ENCODE assay signal across 21 mouse cellular contexts in genomic region chr2:145111615-145112014, GRCm38 (mm10). TPM values are rescaled to one million over a fixed set of nuclear protein-coding genes. Genes with fewer than 3 reads are reported as not detected.
DNase-seq lines count a peak whose midpoint lies in the region; ATAC-seq and TF ChIP-seq lines count a peak whose summit lies in the region.
"Had no signal": no experiment of that assay in that cellular context is flagged by ENCODE, and none has a peak within 500 bp of the region (broad histone marks: within the 10 kb centered on the region; RNA-seq: fewer than 3 reads in every experiment).

No protein-coding gene starts in this region.

- DNase-seq in lung, embryonic 14.5 days, result peak; percentile 77
- no peak for DNase-seq in lung, postnatal 10 days
- DNase-seq in lung, postnatal 36 days, result no peak
- DNase-seq: adrenal gland, adult 2 months; adrenal gland, postnatal 10 days; adrenal gland, postnatal 25 days; cerebellum, adult 11 months; cerebellum, adult 18-20 months; cerebellum, adult 8-10 months; cerebellum, adult 9-11 months; cerebellum, postnatal 14 days; cerebellum, postnatal 36 days; embryo, embryonic 11 days had no signal

- no peaks in the 10 kb centered on the region for H3K9me3 ChIP-seq in lung, embryonic 14.5 days (ENCODE audit: low read depth, low read length)
- no peaks in the 10 kb centered on the region for H3K9me3 ChIP-seq in lung, embryonic 16.5 days (ENCODE audit: control insufficient read depth, low read length)
- H3K9me3 ChIP-seq: embryonic facial prominence, embryonic 13.5 days; embryonic facial prominence, embryonic 15.5 days; forebrain, embryonic 10.5 days; forebrain, embryonic 12.5 days had no signal

- no peak overlapping the region for H3K9ac ChIP-seq in lung, embryonic 14.5 days
- no peak overlapping the region for H3K9ac ChIP-seq in lung, embryonic 16.5 days (ENCODE audit: low read length)
- H3K9ac ChIP-seq: embryonic facial prominence, embryonic 13.5 days; embryonic facial prominence, embryonic 15.5 days; forebrain, embryonic 12.5 days had no signal

- 0 out of 2 replicates have a peak, but pooled peaks cover 3% of the 10 kb centered on the region for H3K4me1 ChIP-seq in lung, embryonic 14.5 days (ENCODE audit: insufficient read depth)
- no peaks in the 10 kb centered on the region for H3K4me1 ChIP-seq in lung, embryonic 16.5 days (replicated peaks; ENCODE audit: control insufficient read depth, insufficient read depth, low read length)
- H3K4me1 ChIP-seq: embryonic facial prominence, embryonic 15.5 days; forebrain, embryonic 10.5 days; forebrain, embryonic 12.5 days had no signal

- no peak for TF ChIP-seq CTCF in lung, embryonic 14.5 days (IDR thresholded peaks at IDR 0.05; ENCODE audit: low read depth)

- H3K27ac ChIP-seq in lung, embryonic 14.5 days (ENCODE audit: low read depth), result no peak overlapping the region
- no peak overlapping the region for H3K27ac ChIP-seq in lung, embryonic 16.5 days (ENCODE audit: low read length)
- H3K27ac ChIP-seq: embryonic facial prominence, embryonic 13.5 days; embryonic facial prominence, embryonic 15.5 days; forebrain, embryonic 10.5 days; forebrain, embryonic 12.5 days had no signal

- H3K36me3 ChIP-seq in lung, embryonic 14.5 days (ENCODE audit: insufficient read depth), result no peaks in the 10 kb centered on the region
- no peaks in the 10 kb centered on the region for H3K36me3 ChIP-seq in lung, embryonic 16.5 days (ENCODE audit: control insufficient read depth, insufficient read depth, low read length)
- H3K36me3 ChIP-seq: embryonic facial prominence, embryonic 13.5 days; embryonic facial prominence, embryonic 15.5 days; forebrain, embryonic 10.5 days; forebrain, embryonic 12.5 days had no signal

- H3K4me2 ChIP-seq in lung, embryonic 14.5 days, result no peak overlapping the region
- H3K4me2 ChIP-seq in lung, embryonic 16.5 days (ENCODE audit: low read depth, low read length), result no peak overlapping the region
- H3K4me2 ChIP-seq: embryonic facial prominence, embryonic 13.5 days; embryonic facial prominence, embryonic 15.5 days; forebrain, embryonic 12.5 days had no signal

- no peaks in the 10 kb centered on the region for H3K27me3 ChIP-seq in lung, embryonic 14.5 days (ENCODE audit: insufficient read depth, low read length)
- no peaks in the 10 kb centered on the region for H3K27me3 ChIP-seq in lung, embryonic 16.5 days (ENCODE audit: control insufficient read depth, insufficient read depth, low read depth, low read length)
- H3K27me3 ChIP-seq: embryonic facial prominence, embryonic 13.5 days; embryonic facial prominence, embryonic 15.5 days; forebrain, embryonic 12.5 days had no signal

- no peak overlapping the region for H3K4me3 ChIP-seq in lung, embryonic 14.5 days (ENCODE audit: low read depth, low read length)
- no peak overlapping the region for H3K4me3 ChIP-seq in lung, embryonic 16.5 days (ENCODE audit: low read length)
- H3K4me3 ChIP-seq: embryonic facial prominence, embryonic 13.5 days; embryonic facial prominence, embryonic 15.5 days; erythroblast, embryonic 14.5 days; forebrain, embryonic 10.5 days; forebrain, embryonic 12.5 days had no signal

- 26% methylated on average over 1 of the region's 1 CpGs for WGBS in lung, embryonic 14.5 days
- 17% methylated on average over 1 of the region's 1 CpGs for WGBS in lung, embryonic 16.5 days

- ATAC-seq in lung, embryonic 14.5 days (ENCODE audit: insufficient read depth), result peak; percentile 64; the same call in 1 of the 2 replicates
- ATAC-seq in lung, embryonic 16.5 days (ENCODE audit: low read depth), result peak; percentile 43; the same call in 1 of the 2 replicates
- ATAC-seq: forebrain, embryonic 14.5 days; forebrain, embryonic 16.5 days had no signal

RNA-seq across cellular contexts. Expression of gene Slc24a3, which starts 55.9 kb away (rescaled TPM):
- polyA plus RNA-seq in lung, embryonic 14.5 days (2014; fragmentation: Nextera tagmentation; extraction: Ambion mirVana), result 3.9 and 4.3 TPM in 2 replicates
- 1.3 TPM in 2 replicates for polyA plus RNA-seq in lung, embryonic 16.5 days (2015; fragmentation: Nextera tagmentation; extraction: Ambion mirVana)
